Mouse (Mus musculus) lung, embryonic 14.5 days (tissue): ENCODE data around the gene Mtmr3. TPM values are rescaled to one million over a fixed set of nuclear protein-coding genes. Genes with fewer than 3 reads are reported as not detected.

Experiments
- ATAC-seq: fragments of 200-750 bp; cut with Nextera tagmentation; 2 replicates; pipeline ENCODE4 v1.8.0; 2017; ENCODE audit warnings: mild to moderate bottlenecking, moderate TSS enrichment, moderate library complexity; ENCODE audit not compliant: insufficient read depth
- DNase-seq: peaks from one replicate; pipeline ENCODE4 v3.0.0-alpha.2; 2015
- H3K27ac ChIP-seq: fragments of 300-500 bp; sonication (generic); 2 replicates; pipeline ENCODE4 v1.5.1; 2014; ENCODE audit warnings: low read depth, mild to moderate bottlenecking, moderate library complexity
- H3K27me3 ChIP-seq: fragments of 300-500 bp; sonication (generic); 2 replicates; pipeline ENCODE4 v1.6.1; 2014; ENCODE audit warnings: low read length, control low read depth; ENCODE audit not compliant: insufficient read depth
- H3K36me3 ChIP-seq: fragments of 300-500 bp; sonication (generic); 2 replicates; pipeline ENCODE4 v1.6.1; 2014; ENCODE audit warnings: control low read depth; ENCODE audit not compliant: insufficient read depth
- H3K4me1 ChIP-seq: fragments of 300-500 bp; sonication (generic); 2 replicates; pipeline ENCODE4 v1.6.1; 2014; ENCODE audit warnings: antibody characterized with exemption, control low read depth; ENCODE audit not compliant: insufficient read depth
- H3K4me2 ChIP-seq: fragments of 300-500 bp; sonication (generic); 2 replicates; pipeline ENCODE4 v1.6.1; 2014; ENCODE audit warnings: mild to moderate bottlenecking
- H3K4me3 ChIP-seq: fragments of 300-500 bp; sonication (generic); 2 replicates; pipeline ENCODE4 v1.5.1; 2014; ENCODE audit warnings: low read depth, low read length
- H3K9ac ChIP-seq: fragments of 300-500 bp; sonication (generic); 2 replicates; pipeline ENCODE4 v1.6.1; 2014
- H3K9me3 ChIP-seq: fragments of 300-500 bp; sonication (generic); 2 replicates; pipeline ENCODE4 v1.6.1; 2016; ENCODE audit warnings: low read depth, low read length, control low read depth
- CTCF ChIP-seq: IDR thresholded peaks from 2 replicates; pipeline ENCODE4 v1.5.1; 2016; ENCODE audit warnings: antibody characterized with exemption, low read depth
- WGBS: fragments of 180-500 bp; shearing (Covaris S2); extraction: QIAGEN DNeasy Blood & Tissue Kit; methylation state at CpG from one replicate; pipeline ENCODE4 v1.1.7; 2014; 5-methylcytosine and 5-hydroxymethylcytosine counted together
- polyA plus RNA-seq: library from polyadenylated mRNA; unstranded; fragments of >200 nt; fragmentation: Nextera tagmentation; extraction: Ambion mirVana; gene quantifications from 2 replicates; pipeline ENCODE4 v1.2.1, GENCODE M21; 2014

Gene Mtmr3
- polyA plus RNA-seq, 1 experiment from 2014 or later = 32.1 TPM

DNA sequence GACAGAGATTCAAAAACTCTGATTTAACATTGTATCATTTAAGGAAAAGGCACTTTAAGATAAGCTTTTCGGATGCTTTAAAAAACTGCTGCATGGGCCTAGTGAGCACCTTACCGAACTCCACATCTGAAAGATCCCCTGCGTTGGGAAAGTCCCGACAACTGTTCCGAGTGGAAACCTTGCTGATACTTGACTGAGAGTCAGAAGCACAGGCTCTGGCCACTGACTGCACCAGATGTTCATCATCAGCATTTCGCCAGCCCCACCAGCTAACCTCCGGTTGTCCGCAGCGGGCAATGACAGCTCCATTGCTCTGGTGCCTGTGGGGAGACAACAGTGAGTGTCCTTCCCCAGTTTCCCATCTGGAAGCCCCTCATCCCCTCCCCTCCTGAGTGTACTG is 95.9 kb downstream of the Mtmr3 start:
- Histone ChIP-seq H3K36me3 (peaks cover 60% of the 10 kb centered on the region), H3K4me1 (no peaks in the 10 kb centered on the region), H3K27ac (no peak overlapping the region; the same call in 1 of the 2 replicates), H3K27me3 (no peaks in the 10 kb centered on the region), H3K4me3 (no peak overlapping the region), H3K9ac (no peak overlapping the region), H3K4me2 (no peak overlapping the region), H3K9me3 (no peaks in the 10 kb centered on the region)
- no peak for TF ChIP-seq CTCF
- peak; percentile 65 for DNase-seq
- 55% methylated on average over 9 of the region's 9 CpGs for WGBS
- peak; percentile 31; the same call in 1 of the 2 replicates for ATAC-seq

DNA sequence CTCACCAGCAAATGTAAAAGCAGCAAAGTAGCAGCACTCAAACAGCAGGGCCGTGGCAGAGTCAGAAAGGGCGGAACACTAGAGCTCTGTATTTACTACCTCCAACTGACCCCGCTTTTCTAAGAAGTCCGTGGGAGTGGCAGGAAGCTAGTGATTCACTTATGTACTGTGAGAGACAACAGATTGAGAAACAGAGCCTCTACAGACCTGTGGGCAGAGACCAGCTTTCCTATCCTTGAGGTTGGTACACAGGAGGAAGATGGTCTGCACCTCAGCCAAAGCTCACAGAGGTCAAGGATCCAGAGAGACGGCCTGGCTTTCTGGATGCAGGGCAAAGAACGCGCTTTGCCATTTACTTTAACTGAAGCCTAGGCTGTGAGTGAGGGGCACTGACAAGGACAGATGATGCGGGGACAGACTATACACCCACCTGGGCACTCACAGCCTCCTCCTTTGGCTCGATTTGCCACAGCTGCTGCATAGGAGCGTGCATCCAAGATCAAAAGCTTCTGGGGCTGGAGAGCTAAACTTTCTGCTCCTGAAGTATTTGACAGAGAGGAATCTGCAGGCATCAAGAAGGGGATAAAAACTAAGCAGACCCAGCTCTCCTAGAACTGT is 97.1 kb downstream of the Mtmr3 start:
- DNase-seq (no peak), ATAC-seq (no peak)
- Histone ChIP-seq H3K36me3 (peaks cover 51% of the 10 kb centered on the region), H3K4me3 (no peak overlapping the region), H3K27ac (no peak overlapping the region), H3K4me2 (no peak overlapping the region), H3K9me3 (no peaks in the 10 kb centered on the region), H3K9ac (no peak overlapping the region), H3K4me1 (no peaks in the 10 kb centered on the region), H3K27me3 (no peaks in the 10 kb centered on the region)
- no peak for TF ChIP-seq CTCF
- 77% methylated on average over 10 of the region's 10 CpGs for WGBS

DNA sequence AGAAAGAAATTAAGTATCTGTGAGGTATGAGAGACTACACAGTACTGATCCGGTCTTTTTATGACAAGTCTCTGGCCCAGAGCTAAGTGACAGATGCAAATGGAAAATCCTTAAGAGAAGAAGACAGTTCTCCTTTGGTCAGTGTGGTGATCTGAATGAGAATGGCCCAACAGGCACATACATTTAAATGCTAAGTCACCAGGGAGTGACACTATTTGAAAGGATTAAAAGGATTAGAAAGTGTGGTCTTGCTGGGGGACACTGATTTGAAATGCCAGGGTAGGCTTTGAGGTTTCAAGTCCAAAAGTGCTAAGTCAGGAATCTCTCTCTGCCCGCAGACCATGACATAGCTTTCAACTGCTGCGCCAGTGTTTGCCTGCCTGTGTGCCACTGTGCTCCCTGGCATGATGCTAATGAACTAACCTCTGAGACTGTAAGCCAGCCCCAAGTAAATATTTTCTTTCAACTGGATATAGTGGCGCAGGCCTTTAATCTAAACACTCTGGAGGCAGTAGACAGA is 99.6 kb downstream of the Mtmr3 start:
- ATAC-seq (no peak), DNase-seq (no peak)
- Histone ChIP-seq H3K27ac (no peak overlapping the region), H3K4me3 (no peak overlapping the region), H3K27me3 (no peaks in the 10 kb centered on the region), H3K9me3 (no peaks in the 10 kb centered on the region), H3K36me3 (peaks cover 63% of the 10 kb centered on the region), H3K9ac (no peak overlapping the region), H3K4me1 (no peaks in the 10 kb centered on the region), H3K4me2 (no peak overlapping the region)
- WGBS = 84% methylated on average over 4 of the region's 4 CpGs
- no peak for TF ChIP-seq CTCF

DNA sequence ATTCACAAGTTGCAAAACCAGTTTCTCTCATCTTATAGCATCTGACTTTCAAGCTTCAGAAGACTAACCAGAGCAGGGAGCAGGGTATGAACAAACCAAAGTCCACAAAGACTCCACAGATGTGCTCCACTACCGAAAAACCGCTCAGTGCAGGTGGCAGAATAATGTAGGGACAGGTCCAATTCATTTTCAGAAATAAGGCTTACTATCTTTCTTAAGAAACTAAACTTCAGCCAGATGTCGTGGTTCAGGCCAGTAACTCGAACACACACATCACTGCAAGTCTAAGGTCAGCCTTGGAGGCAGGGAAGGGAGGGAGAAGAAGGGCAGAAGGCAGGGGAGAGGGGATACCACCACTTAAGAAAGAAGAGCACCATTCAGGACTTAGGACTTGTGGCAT is 105.5 kb downstream of the Mtmr3 start:
- Histone ChIP-seq H3K4me1 (0 out of 2 replicates have a peak, but pooled peaks cover 4% of the 10 kb centered on the region), H3K4me2 (no peak overlapping the region), H3K4me3 (no peak overlapping the region), H3K9ac (no peak overlapping the region), H3K27me3 (no peaks in the 10 kb centered on the region), H3K36me3 (peaks cover 87% of the 10 kb centered on the region), H3K27ac (no peak overlapping the region), H3K9me3 (no peaks in the 10 kb centered on the region)
- no peak for TF ChIP-seq CTCF
- no peak for DNase-seq
- ATAC-seq = no peak
- WGBS = 88% methylated on average over 4 of the region's 4 CpGs

DNA sequence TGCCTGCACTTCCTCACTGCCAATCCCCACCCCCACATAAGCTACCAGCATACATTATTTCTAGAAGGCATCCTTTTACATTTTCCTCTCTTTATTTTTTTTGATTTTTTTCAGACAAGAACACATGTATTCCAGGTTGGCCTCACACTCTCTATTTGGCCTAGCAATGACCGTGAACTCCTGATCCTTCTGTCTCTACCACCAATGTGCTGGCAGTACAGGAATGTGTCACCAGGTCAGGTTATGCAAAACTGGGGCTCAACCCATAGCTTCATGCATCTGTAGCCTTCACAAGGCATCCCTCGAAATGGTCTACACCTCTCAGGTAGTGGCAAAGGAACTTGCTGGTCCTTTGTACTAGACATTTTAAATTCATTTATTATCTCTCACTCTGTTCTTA is 105.9 kb downstream of the Mtmr3 start:
- H3K36me3 ChIP-seq = peaks cover 88% of the 10 kb centered on the region
- 98% methylated on average over 2 of the region's 2 CpGs for WGBS
- no peak overlapping the region for H3K9ac ChIP-seq
- no peak overlapping the region for H3K27ac ChIP-seq
- H3K4me1 ChIP-seq = 0 out of 2 replicates have a peak, but pooled peaks cover 4% of the 10 kb centered on the region
- no peak overlapping the region for H3K4me2 ChIP-seq
- no peaks in the 10 kb centered on the region for H3K27me3 ChIP-seq
- DNase-seq (no peak), ATAC-seq (no peak)
- no peak overlapping the region for H3K4me3 ChIP-seq
- no peaks in the 10 kb centered on the region for H3K9me3 ChIP-seq
- no peak for TF ChIP-seq CTCF

DNA sequence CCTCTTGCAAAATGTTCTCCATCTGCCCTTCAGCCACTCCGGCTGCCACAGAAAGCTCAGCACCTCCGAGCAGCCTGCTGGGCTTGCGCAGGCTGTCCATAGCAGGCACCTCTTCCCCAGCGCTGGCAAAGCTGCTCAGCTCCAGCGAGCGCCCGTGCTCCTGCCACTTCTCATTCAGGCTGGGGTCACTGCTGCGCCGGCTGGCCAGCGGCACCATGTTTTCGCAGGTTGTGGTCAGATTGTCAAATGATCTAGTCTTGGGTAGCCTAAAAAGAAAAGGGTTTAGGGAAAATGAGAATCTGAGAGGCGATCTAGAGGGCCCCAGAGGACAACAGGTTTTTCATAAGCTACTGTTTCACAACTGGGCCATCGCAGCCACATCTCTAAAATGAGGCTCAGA is 106.3 kb downstream of the Mtmr3 start:
- no peaks in the 10 kb centered on the region for H3K27me3 ChIP-seq
- peaks cover 93% of the 10 kb centered on the region for H3K36me3 ChIP-seq

DNA sequence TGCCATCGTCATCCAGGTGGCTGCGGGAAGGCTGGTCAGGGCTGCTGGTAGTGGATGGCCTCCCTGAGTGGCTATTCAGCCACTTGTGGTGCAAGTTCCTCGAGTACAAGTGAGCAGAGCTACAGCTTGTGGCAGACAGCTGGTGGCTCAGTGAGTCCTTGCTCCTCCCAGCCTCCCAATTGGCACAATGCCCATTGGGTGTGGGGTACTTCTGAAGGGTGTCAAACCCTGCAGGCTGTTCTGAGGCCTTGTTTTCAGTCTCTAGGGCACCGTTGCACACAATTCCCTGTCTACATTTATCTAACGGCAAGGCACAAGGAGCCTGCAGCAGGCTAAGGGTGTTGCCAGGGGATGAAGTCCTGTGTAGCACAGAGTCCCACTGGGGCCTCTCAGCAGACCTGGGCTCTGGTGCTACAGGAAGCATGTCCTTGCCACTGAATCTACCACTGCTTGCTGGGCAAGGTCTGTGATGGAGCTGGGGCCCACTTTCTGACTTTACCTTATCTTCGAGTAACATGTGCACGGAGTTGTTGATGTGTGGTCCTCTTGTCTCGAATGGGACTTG is 107.2 kb downstream of the Mtmr3 start:
- WGBS = 58% methylated on average over 8 of the region's 8 CpGs
- Histone ChIP-seq H3K27ac (0 out of 2 replicates have a peak overlapping the region, but pooled peaks have one; percentile 40), H3K9ac (no peak overlapping the region), H3K4me1 (0 out of 2 replicates have a peak, but pooled peaks cover 4% of the 10 kb centered on the region), H3K4me3 (no peak overlapping the region), H3K27me3 (no peaks in the 10 kb centered on the region), H3K36me3 (peaks cover 98% of the 10 kb centered on the region), H3K9me3 (no peaks in the 10 kb centered on the region), H3K4me2 (no peak overlapping the region)
- ATAC-seq (peak; percentile 66), DNase-seq (peak; percentile 80)
- no peak for TF ChIP-seq CTCF

More for the DNA sequence above, 106.3 kb downstream of the Mtmr3 start:
- no peak for ATAC-seq
- H3K27ac ChIP-seq = no peak overlapping the region
- no peak for TF ChIP-seq CTCF
- H3K4me1 ChIP-seq = 0 out of 2 replicates have a peak, but pooled peaks cover 4% of the 10 kb centered on the region
- 95% methylated on average over 13 of the region's 13 CpGs for WGBS
- no peak overlapping the region for H3K9ac ChIP-seq
- DNase-seq = no peak
- H3K4me3 ChIP-seq = no peak overlapping the region
- H3K9me3 ChIP-seq = no peaks in the 10 kb centered on the region
- H3K4me2 ChIP-seq = no peak overlapping the region
